8 mouse cellular contexts compared by ENCODE assay signal in the genomic region with DNA sequence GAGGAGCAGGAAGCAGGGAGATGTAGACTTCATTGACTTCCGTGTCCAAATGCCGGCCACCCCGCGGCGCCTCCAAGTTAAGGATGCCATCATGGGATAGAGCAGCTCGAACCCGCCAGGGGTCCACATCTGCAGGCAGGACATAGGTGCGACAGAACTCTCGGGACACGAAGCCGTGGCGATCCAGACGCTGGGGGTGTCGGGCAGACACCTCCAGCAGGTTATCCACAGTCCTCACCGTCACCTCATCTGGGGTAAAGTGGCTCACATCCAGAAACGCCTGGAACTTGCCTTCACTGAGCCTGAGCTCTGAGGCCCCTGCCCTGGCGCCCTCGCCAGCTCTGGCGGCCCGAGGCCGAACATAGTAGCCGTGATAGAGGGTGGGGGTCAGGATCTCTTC. TPM values are rescaled to one million over a fixed set of nuclear protein-coding genes. Genes with fewer than 3 reads are reported as not detected.
DNase-seq lines count a peak whose midpoint lies in the region; ATAC-seq and TF ChIP-seq lines count a peak whose summit lies in the region.

A gene (plus strand): TSS at position 3 of the 400 bp plus-strand sequence.

- DNase-seq in kidney, adult 2 months: no peak
- no peak for DNase-seq in kidney, postnatal 10 days
- DNase-seq in gastrocnemius, adult 18-20 months (ENCODE audit: low spot score): peak; percentile 24
- DNase-seq in thymus, postnatal 36 days: no peak
- no peak for DNase-seq in thymus, postnatal 4 days

- H3K36me3 ChIP-seq in kidney, adult 2 months (ENCODE audit: control insufficient read depth, insufficient read depth, low read length): no peaks in the 10 kb centered on the region
- no peaks in the 10 kb centered on the region for H3K36me3 ChIP-seq in E14TG2a.4 (ENCODE audit: insufficient read depth, low read length)
- no peaks in the 10 kb centered on the region for H3K36me3 ChIP-seq in hindbrain, embryonic 15.5 days
- H3K36me3 ChIP-seq in neural tube, embryonic 13.5 days: no peaks in the 10 kb centered on the region

- H3K9me3 ChIP-seq in E14TG2a.4 (ENCODE audit: low read length): no peaks in the 10 kb centered on the region
- H3K9me3 ChIP-seq in hindbrain, embryonic 15.5 days: no peaks in the 10 kb centered on the region
- H3K9me3 ChIP-seq in neural tube, embryonic 13.5 days: no peaks in the 10 kb centered on the region

- H3K4me3 ChIP-seq in kidney, adult 2 months (ENCODE audit: insufficient read depth, low read depth, low read length): peak within 1 kb of the TSS; percentile 39
- H3K4me3 ChIP-seq in E14TG2a.4 (replicated peaks; ENCODE audit: low read length): peak within 1 kb of the TSS; percentile 71
- H3K4me3 ChIP-seq in hindbrain, embryonic 15.5 days: no peak within 1 kb of the TSS
- no peak within 1 kb of the TSS for H3K4me3 ChIP-seq in neural tube, embryonic 13.5 days

- H3K9ac ChIP-seq in hindbrain, embryonic 15.5 days: no peak within 1 kb of the TSS
- no peak within 1 kb of the TSS for H3K9ac ChIP-seq in neural tube, embryonic 13.5 days

- peak within 1 kb of the TSS; percentile 92 for H3K27ac ChIP-seq in kidney, adult 2 months (ENCODE audit: insufficient read depth, low read depth, low read length)
- H3K27ac ChIP-seq in hindbrain, embryonic 15.5 days (replicated peaks): no peak within 1 kb of the TSS
- H3K27ac ChIP-seq in neural tube, embryonic 13.5 days (replicated peaks): no peak within 1 kb of the TSS

- TF ChIP-seq CTCF in kidney, adult 2 months (conservative IDR thresholded peaks at IDR 0.05; ENCODE audit: insufficient read depth, insufficient read length, low read depth, low read length): no peak
- no peak for TF ChIP-seq CTCF in E14TG2a.4 (conservative IDR thresholded peaks at IDR 0.05; ENCODE audit: low read length)

- TF ChIP-seq POLR2A in kidney, adult 2 months (IDR thresholded peaks at IDR 0.05; ENCODE audit: low read depth, low read length): no peak

- no peak for ATAC-seq in hindbrain, embryonic 15.5 days (ENCODE audit: low FRiP score, low read depth)
- no peak for ATAC-seq in neural tube, embryonic 13.5 days (ENCODE audit: low read depth)

- no peaks in the 10 kb centered on the region for H3K27me3 ChIP-seq in kidney, adult 2 months (replicated peaks; ENCODE audit: control insufficient read depth, insufficient read depth, low read length)
- peaks cover 51% of the 10 kb centered on the region for H3K27me3 ChIP-seq in E14TG2a.4 (ENCODE audit: insufficient read depth, low read length)
- H3K27me3 ChIP-seq in hindbrain, embryonic 15.5 days: no peaks in the 10 kb centered on the region
- 0 out of 2 replicates have a peak, but pooled peaks cover 1% of the 10 kb centered on the region for H3K27me3 ChIP-seq in neural tube, embryonic 13.5 days

- peaks cover 19% of the 10 kb centered on the region for H3K4me1 ChIP-seq in kidney, adult 2 months (ENCODE audit: control insufficient read depth, insufficient read depth, low read length)
- H3K4me1 ChIP-seq in E14TG2a.4 (replicated peaks; ENCODE audit: low read depth, low read length): peaks cover 42% of the 10 kb centered on the region
- H3K4me1 ChIP-seq in hindbrain, embryonic 15.5 days (replicated peaks): peaks cover 8% of the 10 kb centered on the region; the same call in 1 of the 2 replicates
- peaks cover 7% of the 10 kb centered on the region for H3K4me1 ChIP-seq in neural tube, embryonic 13.5 days (replicated peaks)

- 65% methylated on average over 22 of the region's 22 CpGs for WGBS in kidney, adult 2 months
- 72% methylated on average over 22 of the region's 22 CpGs for whole genome bisulfite sequencing in hindbrain, embryonic 15.5 days
- WGBS in neural tube, embryonic 13.5 days: 76% methylated on average over 22 of the region's 22 CpGs

- no peak within 1 kb of the TSS for H3K4me2 ChIP-seq in hindbrain, embryonic 15.5 days
- no peak within 1 kb of the TSS for H3K4me2 ChIP-seq in neural tube, embryonic 13.5 days

RNA-seq across cellular contexts. Expression of the gene that starts here (rescaled TPM):
- 548 and 676 TPM in 2 replicates for polyA plus RNA-seq in kidney, adult 2 months (2012; rRNA removed)
- 1,000 to 10,000 TPM; 1,743 to 2,314 TPM for total RNA-seq in gastrocnemius, adult 18-20 months (2021)
- polyA plus RNA-seq in hindbrain, embryonic 15.5 days (2015; fragmentation: Nextera tagmentation; extraction: Ambion mirVana): 13.3 and 15.4 TPM in 2 replicates
- polyA plus RNA-seq in neural tube, embryonic 13.5 days (2015; fragmentation: Nextera tagmentation; extraction: Ambion mirVana): 15.3 and 19.5 TPM in 2 replicates

Comparison
In these comparisons a context has a peak if more than half of its experiments do, and no peak if none do; other contexts are left out.
1. RNA of the gene that starts here (polyA plus RNA-seq): 548 to 676 TPM in kidney, adult 2 months; 15.3 to 19.5 TPM in neural tube, embryonic 13.5 days and 13.3 to 15.4 TPM in hindbrain, embryonic 15.5 days; every median in the first group is over 10 times any median in the second.
2. H3K4me3 ChIP-seq: peak in kidney, adult 2 months (single experiment) and E14TG2a.4 (single experiment); none in hindbrain, embryonic 15.5 days (single experiment) and neural tube, embryonic 13.5 days (single experiment).